Comparison of ENCODE assay signal across 12 mouse cellular contexts in genomic region chr14:25857168-25857621, GRCm38 (mm10). TPM values are rescaled to one million over a fixed set of nuclear protein-coding genes. Genes with fewer than 3 reads are reported as not detected.
DNase-seq lines count a peak whose midpoint lies in the region; ATAC-seq lines count a peak whose summit lies in the region.
"Had no signal": no experiment of that assay in that cellular context is flagged by ENCODE, and none has a peak within 500 bp of the region (broad histone marks: within the 10 kb centered on the region; RNA-seq: fewer than 3 reads in every experiment).

No protein-coding gene starts in this region.

- H3K27me3 ChIP-seq in megakaryocyte, embryonic 14.5 days (replicated peaks), result no peaks in the 10 kb centered on the region
- H3K27me3 ChIP-seq: midbrain, embryonic 15.5 days had no signal

- peak overlapping the region; percentile 78 for H3K4me3 ChIP-seq in megakaryocyte, embryonic 14.5 days (replicated peaks)
- H3K4me3 ChIP-seq: midbrain, embryonic 15.5 days had no signal

- peak; percentile 11 for ATAC-seq in inflammation-experienced regulatory T-cells, adult 6 months
- ATAC-seq: midbrain, embryonic 15.5 days had no signal

- H3K9me3 ChIP-seq in megakaryocyte, embryonic 14.5 days, result no peaks in the 10 kb centered on the region
- H3K9me3 ChIP-seq: midbrain, embryonic 15.5 days had no signal

- H3K36me3 ChIP-seq in megakaryocyte, embryonic 14.5 days (replicated peaks; ENCODE audit: low read length), result peaks cover 24% of the 10 kb centered on the region
- H3K36me3 ChIP-seq: midbrain, embryonic 15.5 days had no signal

- peaks cover 100% of the 10 kb centered on the region for H3K4me1 ChIP-seq in megakaryocyte, embryonic 14.5 days
- H3K4me1 ChIP-seq: midbrain, embryonic 15.5 days had no signal

- peak; percentile 28 for DNase-seq in embryo, embryonic 10 days (ENCODE audit: low spot score)
- DNase-seq in embryo, embryonic 10.5 days (ENCODE audit: low spot score), result no peak
- peak; percentile 87 for DNase-seq in 416B (ENCODE audit: low read depth)
- no peak for DNase-seq in frontal cortex, postnatal 36 days (ENCODE audit: low spot score in 2 of 2)
- DNase-seq in cerebellum, adult 18-20 months, result no peak
- no peak for DNase-seq in gastrocnemius, postnatal 14 days
- DNase-seq: adrenal gland, adult 8-10 months; right cerebral cortex, postnatal 14 days had no signal

- intact Hi-C loops in gastrocnemius, postnatal 14 days (cut with DNase I; ENCODE audit: low total_unique reads), result no loop called here

RNA-seq across cellular contexts. Expression of gene Anxa11, which starts 15.2 kb away (rescaled TPM):
- 10 to 100 TPM; 55.1 to 93.1 (median 65.4) TPM for polyA plus RNA-seq in inflammation-experienced regulatory T-cells, adult 6 months (2017; shearing (Covaris generic))
- 67.6 and 164 TPM in 2 replicates for polyA plus RNA-seq in megakaryocyte, embryonic 14.5 days (2012; ENCODE audit: insufficient read depth, low replicate concordance)
- total RNA-seq in gastrocnemius, postnatal 14 days (2021), result 10 to 100 TPM; 83.7 to 85.1 TPM

RNA-seq across cellular contexts. Expression of gene Plac9a, which starts 45.7 kb away (rescaled TPM):
- not detected for polyA plus RNA-seq in inflammation-experienced regulatory T-cells, adult 6 months (2017; shearing (Covaris generic))
- polyA plus RNA-seq in megakaryocyte, embryonic 14.5 days (2012; ENCODE audit: insufficient read depth, low replicate concordance), result not detected in 2 replicates
- total RNA-seq in gastrocnemius, postnatal 14 days (2021), result 1 to 10 TPM; 2.9 to 3.6 TPM
- polyA plus RNA-seq: hindbrain, embryonic 14.5 days had no signal

Comparison
In these comparisons a context has a peak if more than half of its experiments do, and no peak if none do; other contexts are left out.
1. DNase-seq: peak in embryo, embryonic 10 days (single experiment) and 416B (single experiment); none in embryo, embryonic 10.5 days (single experiment), frontal cortex, postnatal 36 days (0 of 2), cerebellum, adult 18-20 months (0 of 2) and gastrocnemius, postnatal 14 days (single experiment).